Comparison of ENCODE assay signal across 16 mouse cellular contexts in the genomic region with DNA sequence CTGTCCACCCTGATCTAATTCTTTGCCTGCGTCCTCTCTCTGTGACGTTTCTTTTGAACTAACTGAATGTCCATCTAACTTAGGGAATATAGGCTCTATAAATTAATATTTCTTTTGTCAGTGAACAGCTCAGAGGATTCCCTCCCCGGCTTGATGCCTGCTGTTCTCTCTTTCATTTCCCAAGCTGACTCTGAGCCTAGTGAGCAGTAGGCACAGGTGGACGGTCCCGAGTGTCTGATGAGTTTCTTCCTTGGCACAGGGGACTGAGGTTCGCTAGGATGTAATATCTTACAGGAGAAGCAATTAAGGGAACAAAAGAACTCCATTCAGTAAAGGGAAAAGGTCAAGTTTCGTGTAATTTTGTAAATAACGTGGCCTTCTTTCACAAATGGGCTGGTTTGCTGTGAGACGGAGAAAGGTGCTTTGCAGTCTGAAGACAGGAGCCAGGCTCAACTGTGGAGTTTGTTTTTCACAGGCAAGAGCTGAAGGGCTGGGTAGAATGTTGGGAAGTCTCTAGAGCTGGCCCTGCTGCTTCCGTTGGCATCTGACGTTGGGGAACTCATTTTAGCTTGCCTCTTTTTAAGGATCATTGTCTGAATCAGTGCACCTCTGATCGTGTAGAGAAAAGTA. TPM values are rescaled to one million over a fixed set of nuclear protein-coding genes. Genes with fewer than 3 reads are reported as not detected.
DNase-seq lines count a peak whose midpoint lies in the region; ATAC-seq and TF ChIP-seq lines count a peak whose summit lies in the region.
"Had no signal": no experiment of that assay in that cellular context is flagged by ENCODE, and none has a peak within 500 bp of the region (broad histone marks: within the 10 kb centered on the region; RNA-seq: fewer than 3 reads in every experiment).

No protein-coding gene starts in this region.

- H3K4me3 ChIP-seq in left cerebral cortex, adult 2 months: peak overlapping the region; percentile 67
- peak overlapping the region; percentile 9; the same call in 1 of the 2 replicates for H3K4me3 ChIP-seq in forebrain, embryonic 14.5 days (ENCODE audit: low read depth, low read length)
- H3K4me3 ChIP-seq in midbrain, embryonic 16.5 days (ENCODE audit: low read depth, low read length): peak overlapping the region; percentile 63
- H3K4me3 ChIP-seq: heart, embryonic 13.5 days; lung, embryonic 15.5 days had no signal

- H3K27me3 ChIP-seq in forebrain, embryonic 14.5 days (replicated peaks; ENCODE audit: control insufficient read depth, insufficient read depth, low read length): no peaks in the 10 kb centered on the region
- no peaks in the 10 kb centered on the region for H3K27me3 ChIP-seq in midbrain, embryonic 16.5 days (ENCODE audit: control insufficient read depth, insufficient read depth, low read depth, low read length)
- H3K27me3 ChIP-seq: CH12.LX; lung, embryonic 15.5 days had no signal

- 51% methylated on average over 12 of the region's 12 CpGs for WGBS in forebrain, embryonic 14.5 days
- WGBS in midbrain, embryonic 16.5 days: 43% methylated on average over 12 of the region's 12 CpGs

- H3K4me2 ChIP-seq in forebrain, embryonic 14.5 days (ENCODE audit: low read length): peak overlapping the region; percentile 40
- peak overlapping the region; percentile 54 for H3K4me2 ChIP-seq in midbrain, embryonic 16.5 days (ENCODE audit: low read length)
- H3K4me2 ChIP-seq: heart, embryonic 13.5 days; lung, embryonic 15.5 days had no signal

- H3K9ac ChIP-seq in forebrain, embryonic 14.5 days (ENCODE audit: low read length): peak overlapping the region; percentile 14; the same call in 1 of the 2 replicates
- peak overlapping the region; percentile 59 for H3K9ac ChIP-seq in midbrain, embryonic 16.5 days (ENCODE audit: low read depth, low read length)
- H3K9ac ChIP-seq: heart, embryonic 13.5 days; lung, embryonic 15.5 days had no signal

- H3K27ac ChIP-seq in left cerebral cortex, adult 2 months: peak overlapping the region; percentile 60
- H3K27ac ChIP-seq in forebrain, embryonic 14.5 days (ENCODE audit: low read depth, low read length): peak overlapping the region; percentile 1; the same call in 1 of the 2 replicates
- peak overlapping the region; percentile 53 for H3K27ac ChIP-seq in midbrain, embryonic 16.5 days (ENCODE audit: low read length)
- H3K27ac ChIP-seq: heart, embryonic 13.5 days; lung, embryonic 15.5 days had no signal

- no peaks in the 10 kb centered on the region for H3K36me3 ChIP-seq in forebrain, embryonic 14.5 days (ENCODE audit: control insufficient read depth, insufficient read depth, low read length)
- no peaks in the 10 kb centered on the region for H3K36me3 ChIP-seq in midbrain, embryonic 16.5 days (ENCODE audit: control insufficient read depth, insufficient read depth, low read length)
- H3K36me3 ChIP-seq: heart, embryonic 13.5 days; lung, embryonic 15.5 days had no signal

- TF ChIP-seq CTCF in left cerebral cortex, adult 2 months (IDR thresholded peaks at IDR 0.05): no peak

- H3K4me1 ChIP-seq in forebrain, embryonic 14.5 days (ENCODE audit: control insufficient read depth, insufficient read depth, low read length): peaks cover 18% of the 10 kb centered on the region
- peaks cover 4% of the 10 kb centered on the region; the same call in 1 of the 2 replicates for H3K4me1 ChIP-seq in midbrain, embryonic 16.5 days (ENCODE audit: control insufficient read depth, insufficient read depth, low read length)

- no peak for DNase-seq in cerebellum, adult 8-10 months
- DNase-seq in left cerebral cortex, adult 2 months (ENCODE audit: extremely low spot score in 1 of 2, low spot score in 2 of 2): no peak
- DNase-seq in left cerebral cortex, postnatal 14 days (ENCODE audit: low spot score in 2 of 2): no peak
- peak; percentile 24 for DNase-seq in forebrain, embryonic 14.5 days (ENCODE audit: low spot score)
- DNase-seq in thymus, postnatal 10 days (ENCODE audit: low spot score in 2 of 2): no peak
- DNase-seq in adrenal gland, postnatal 36 days: no peak
- DNase-seq: gastrocnemius, postnatal 10 days; kidney, adult 8-10 months had no signal

- intact Hi-C loops in left cerebral cortex, adult 2 months (cut with DNase I): loop anchor here (5.0 to 10.0 kb wide), 4 partner anchors 258 to 1730 kb away; no protein-coding TSS in a partner anchor
- intact Hi-C loops in left cerebral cortex, postnatal 14 days (cut with DNase I): loop anchor here (10.0 kb wide), 1 partner anchor 260 kb away; no protein-coding TSS in a partner anchor

- ATAC-seq in cerebellum, adult (ENCODE audit: insufficient number of reproducible peaks, low FRiP score, low TSS enrichment): peak; percentile 32
- ATAC-seq in forebrain, embryonic 14.5 days: no peak
- ATAC-seq in midbrain, embryonic 16.5 days: no peak
- ATAC-seq: activated CD4-positive, CD25-positive, alpha-beta regulatory T cell, adult 4 months had no signal

- H3K9me3 ChIP-seq in forebrain, embryonic 14.5 days (replicated peaks; ENCODE audit: control insufficient read depth, low read length): no peaks in the 10 kb centered on the region
- no peaks in the 10 kb centered on the region for H3K9me3 ChIP-seq in midbrain, embryonic 16.5 days (replicated peaks; ENCODE audit: control insufficient read depth, low read length, poor library complexity, severe bottlenecking)
- H3K9me3 ChIP-seq: heart, embryonic 13.5 days; lung, embryonic 15.5 days had no signal

RNA-seq across cellular contexts. Expression of a gene that starts 4.0 kb away (rescaled TPM):
- 10 to 100 TPM; 77.3 to 81.7 TPM for total RNA-seq in left cerebral cortex, adult 2 months (2021)
- total RNA-seq in left cerebral cortex, postnatal 14 days (2021): 10 to 100 TPM; 90.0 to 96.7 TPM
- 5.0 and 8.5 TPM in 2 replicates for polyA plus RNA-seq in forebrain, embryonic 14.5 days (2014; fragmentation: Nextera tagmentation; extraction: Ambion mirVana)
- 24.8 and 26.9 TPM in 2 replicates for polyA plus RNA-seq in midbrain, embryonic 16.5 days (2015; fragmentation: Nextera tagmentation; extraction: Ambion mirVana)
- 1 to 10 TPM; 1.1 to 1.2 TPM for total RNA-seq in adrenal gland, postnatal 36 days (2021)
- total RNA-seq: CH12.LX; megakaryocyte progenitor cell, adult 5-6 weeks had no signal
- polyA plus RNA-seq: activated CD4-positive, CD25-positive, alpha-beta regulatory T cell, adult 4 months; testis, adult 2 months had no signal

Comparison
In these comparisons a context has a peak if more than half of its experiments do, and no peak if none do; other contexts are left out.
1. H3K27ac ChIP-seq: peak in every context shown above with its lines; median percentile 60 in left cerebral cortex, adult 2 months; 53 in midbrain, embryonic 16.5 days; 1 in forebrain, embryonic 14.5 days.
2. H3K4me3 ChIP-seq: peak in every context shown above with its lines; median percentile 67 in left cerebral cortex, adult 2 months; 63 in midbrain, embryonic 16.5 days; 9 in forebrain, embryonic 14.5 days.
3. RNA of a gene that starts 4.0 kb away (total RNA-seq): 90.0 to 96.7 TPM in left cerebral cortex, postnatal 14 days and 77.3 to 81.7 TPM in left cerebral cortex, adult 2 months; 1.1 to 1.2 TPM in adrenal gland, postnatal 36 days; every median in the first group is over 10 times any median in the second.